Comparison of ENCODE assay signal across 19 mouse cellular contexts in genomic region chr10:110811862-110812225, GRCm38 (mm10).
DNase-seq lines count a peak whose midpoint lies in the region; ATAC-seq and TF ChIP-seq lines count a peak whose summit lies in the region.
"Had no signal": no experiment of that assay in that cellular context is flagged by ENCODE, and none has a peak within 500 bp of the region (broad histone marks: within the 10 kb centered on the region; RNA-seq: fewer than 3 reads in every experiment).

No protein-coding gene starts in this region.

- DNase-seq in heart, adult 2 months, result no peak
- DNase-seq in 3T3-L1 (ENCODE audit: low read depth, low spot score), result peak; percentile 9
- DNase-seq in testis, postnatal 10 days (ENCODE audit: low spot score), result no peak
- DNase-seq: adrenal gland, adult 2 months; cerebellum, adult 8-10 months; gastrocnemius, postnatal 10 days; heart, adult 18-20 months; liver, embryonic 13.5 days; midbrain, embryonic 14.5 days; thymus, postnatal 14 days had no signal

- H3K9me3 ChIP-seq in heart, embryonic 11.5 days (replicated peaks; ENCODE audit: control insufficient read depth, low read length), result no peaks in the 10 kb centered on the region
- no peaks in the 10 kb centered on the region for H3K9me3 ChIP-seq in kidney, embryonic 15.5 days (replicated peaks)
- no peaks in the 10 kb centered on the region for H3K9me3 ChIP-seq in kidney, embryonic 14.5 days (ENCODE audit: control insufficient read depth, low read length)
- no peaks in the 10 kb centered on the region for H3K9me3 ChIP-seq in kidney, embryonic 16.5 days (ENCODE audit: low read length)
- H3K9me3 ChIP-seq in neural tube, embryonic 15.5 days (replicated peaks), result no peaks in the 10 kb centered on the region
- H3K9me3 ChIP-seq: forebrain, embryonic 12.5 days; hindbrain, embryonic 10.5 days; limb, embryonic 12.5 days; liver, embryonic 13.5 days; megakaryocyte, embryonic 14.5 days had no signal

- no peak overlapping the region for H3K4me2 ChIP-seq in heart, embryonic 11.5 days
- no peak overlapping the region for H3K4me2 ChIP-seq in kidney, embryonic 15.5 days
- H3K4me2 ChIP-seq in kidney, embryonic 14.5 days (replicated peaks; ENCODE audit: low read depth, low read length), result no peak overlapping the region
- no peak overlapping the region for H3K4me2 ChIP-seq in kidney, embryonic 16.5 days (replicated peaks; ENCODE audit: low read depth, low read length)
- H3K4me2 ChIP-seq in neural tube, embryonic 15.5 days, result no peak overlapping the region
- H3K4me2 ChIP-seq: forebrain, embryonic 12.5 days; limb, embryonic 12.5 days; liver, embryonic 13.5 days had no signal

- H3K36me3 ChIP-seq in heart, adult 2 months (ENCODE audit: control insufficient read depth, insufficient read depth, low read length), result no peaks in the 10 kb centered on the region
- H3K36me3 ChIP-seq in heart, embryonic 11.5 days (ENCODE audit: control insufficient read depth, insufficient read depth, low read length), result no peaks in the 10 kb centered on the region
- H3K36me3 ChIP-seq in kidney, embryonic 15.5 days, result no peaks in the 10 kb centered on the region
- no peaks in the 10 kb centered on the region for H3K36me3 ChIP-seq in kidney, embryonic 14.5 days (ENCODE audit: control insufficient read depth, insufficient read depth, low read length)
- no peaks in the 10 kb centered on the region for H3K36me3 ChIP-seq in kidney, embryonic 16.5 days (ENCODE audit: insufficient read depth, low read length)
- no peaks in the 10 kb centered on the region for H3K36me3 ChIP-seq in neural tube, embryonic 15.5 days
- H3K36me3 ChIP-seq: forebrain, embryonic 12.5 days; hindbrain, embryonic 10.5 days; limb, embryonic 12.5 days; liver, embryonic 13.5 days had no signal

- intact Hi-C loops in heart, adult 2 months (cut with DNase I), result no loop called here

- peak; percentile 47 for TF ChIP-seq CTCF in heart, adult 2 months (IDR thresholded peaks at IDR 0.05)

- 39% methylated on average over 2 of the region's 2 CpGs for WGBS in heart, adult 2 months
- WGBS in heart, embryonic 11.5 days (ENCODE audit: insufficient replicate concordance), result 42% methylated on average over 2 of the region's 2 CpGs
- 53% methylated on average over 2 of the region's 2 CpGs for WGBS in kidney, embryonic 15.5 days
- WGBS in kidney, embryonic 14.5 days, result 60% methylated on average over 2 of the region's 2 CpGs
- WGBS in kidney, embryonic 16.5 days, result 51% methylated on average over 2 of the region's 2 CpGs
- WGBS in neural tube, embryonic 15.5 days, result 60% methylated on average over 2 of the region's 2 CpGs

- H3K27me3 ChIP-seq in heart, adult 2 months (ENCODE audit: control insufficient read depth, insufficient read depth, low read length), result no peaks in the 10 kb centered on the region
- no peaks in the 10 kb centered on the region for H3K27me3 ChIP-seq in heart, embryonic 11.5 days (ENCODE audit: control insufficient read depth, insufficient read depth, low read length)
- no peaks in the 10 kb centered on the region for H3K27me3 ChIP-seq in kidney, embryonic 15.5 days
- no peaks in the 10 kb centered on the region for H3K27me3 ChIP-seq in kidney, embryonic 14.5 days (ENCODE audit: control insufficient read depth, insufficient read depth, low read length)
- no peaks in the 10 kb centered on the region for H3K27me3 ChIP-seq in kidney, embryonic 16.5 days (ENCODE audit: insufficient read depth, low read length)
- no peaks in the 10 kb centered on the region; the same call in 1 of the 2 replicates for H3K27me3 ChIP-seq in neural tube, embryonic 15.5 days (replicated peaks)
- H3K27me3 ChIP-seq: limb, embryonic 12.5 days; liver, embryonic 13.5 days had no signal

- no peak for ATAC-seq in heart, embryonic 11.5 days (replicated peaks; ENCODE audit: insufficient number of reproducible peaks, low FRiP score, low TSS enrichment)
- peak; percentile 74; the same call in 1 of the 2 replicates for ATAC-seq in kidney, embryonic 15.5 days (replicated peaks; ENCODE audit: low FRiP score)
- no peak for ATAC-seq in kidney, embryonic 14.5 days (ENCODE audit: low FRiP score, low TSS enrichment)
- peak; percentile 86 for ATAC-seq in kidney, embryonic 16.5 days (ENCODE audit: low FRiP score, low TSS enrichment)
- ATAC-seq in neural tube, embryonic 15.5 days (ENCODE audit: low FRiP score), result no peak

- no peak overlapping the region for H3K4me3 ChIP-seq in heart, adult 2 months
- H3K4me3 ChIP-seq in heart, embryonic 11.5 days (ENCODE audit: low read depth, low read length), result no peak overlapping the region
- no peak overlapping the region for H3K4me3 ChIP-seq in kidney, embryonic 15.5 days (replicated peaks)
- no peak overlapping the region for H3K4me3 ChIP-seq in kidney, embryonic 14.5 days (ENCODE audit: low read length)
- no peak overlapping the region for H3K4me3 ChIP-seq in kidney, embryonic 16.5 days (ENCODE audit: low read length)
- no peak overlapping the region for H3K4me3 ChIP-seq in neural tube, embryonic 15.5 days (replicated peaks)
- H3K4me3 ChIP-seq: forebrain, embryonic 12.5 days; hindbrain, embryonic 10.5 days; limb, embryonic 12.5 days; liver, embryonic 13.5 days; megakaryocyte, embryonic 14.5 days had no signal

- no peak for TF ChIP-seq EP300 in heart, adult 2 months (IDR thresholded peaks at IDR 0.05; ENCODE audit: insufficient read depth, low read depth, low read length)

- TF ChIP-seq POLR2A in heart, adult 2 months (IDR thresholded peaks at IDR 0.05; ENCODE audit: insufficient read depth, low read depth, low read length), result no peak

- no peak overlapping the region for H3K9ac ChIP-seq in heart, adult 2 months (ENCODE audit: low read depth, low read length)
- H3K9ac ChIP-seq in heart, embryonic 11.5 days (ENCODE audit: low read depth, low read length), result no peak overlapping the region
- no peak overlapping the region for H3K9ac ChIP-seq in kidney, embryonic 15.5 days
- H3K9ac ChIP-seq in kidney, embryonic 14.5 days (ENCODE audit: low read depth, low read length), result no peak overlapping the region
- H3K9ac ChIP-seq in kidney, embryonic 16.5 days (replicated peaks; ENCODE audit: low read length), result no peak overlapping the region
- H3K9ac ChIP-seq in neural tube, embryonic 15.5 days (replicated peaks), result no peak overlapping the region
- H3K9ac ChIP-seq: forebrain, embryonic 12.5 days; limb, embryonic 12.5 days; liver, embryonic 13.5 days had no signal

- H3K27ac ChIP-seq in heart, adult 2 months, result no peak overlapping the region
- no peak overlapping the region for H3K27ac ChIP-seq in heart, embryonic 11.5 days (ENCODE audit: low read depth, low read length)
- no peak overlapping the region for H3K27ac ChIP-seq in kidney, embryonic 15.5 days
- H3K27ac ChIP-seq in kidney, embryonic 14.5 days (ENCODE audit: low read depth, low read length), result no peak overlapping the region
- no peak overlapping the region for H3K27ac ChIP-seq in kidney, embryonic 16.5 days (ENCODE audit: low read length)
- H3K27ac ChIP-seq in neural tube, embryonic 15.5 days (replicated peaks), result no peak overlapping the region
- H3K27ac ChIP-seq: forebrain, embryonic 12.5 days; hindbrain, embryonic 10.5 days; limb, embryonic 12.5 days; liver, embryonic 13.5 days had no signal

- no peaks in the 10 kb centered on the region for H3K4me1 ChIP-seq in heart, adult 2 months (ENCODE audit: control insufficient read depth, insufficient read depth, low read length)
- no peaks in the 10 kb centered on the region for H3K4me1 ChIP-seq in heart, embryonic 11.5 days (ENCODE audit: control insufficient read depth, insufficient read depth, low read length)
- no peaks in the 10 kb centered on the region for H3K4me1 ChIP-seq in kidney, embryonic 15.5 days
- no peaks in the 10 kb centered on the region for H3K4me1 ChIP-seq in kidney, embryonic 14.5 days (ENCODE audit: control insufficient read depth, insufficient read depth, low read length)
- no peaks in the 10 kb centered on the region for H3K4me1 ChIP-seq in kidney, embryonic 16.5 days (ENCODE audit: insufficient read depth, low read length)
- H3K4me1 ChIP-seq in neural tube, embryonic 15.5 days, result no peaks in the 10 kb centered on the region
- H3K4me1 ChIP-seq: forebrain, embryonic 12.5 days; liver, embryonic 13.5 days had no signal

- H3K79me2 ChIP-seq in heart, adult 2 months (replicated peaks; ENCODE audit: control insufficient read depth, insufficient read depth, low read length), result no peaks in the 10 kb centered on the region

Comparison
In these comparisons a context has a peak if more than half of its experiments do, and no peak if none do; other contexts are left out.
1. ATAC-seq: peak in kidney, embryonic 15.5 days (single experiment) and kidney, embryonic 16.5 days (single experiment); none in heart, embryonic 11.5 days (single experiment), kidney, embryonic 14.5 days (single experiment) and neural tube, embryonic 15.5 days (single experiment).